12 mouse cellular contexts compared by ENCODE assay signal in the genomic region with DNA sequence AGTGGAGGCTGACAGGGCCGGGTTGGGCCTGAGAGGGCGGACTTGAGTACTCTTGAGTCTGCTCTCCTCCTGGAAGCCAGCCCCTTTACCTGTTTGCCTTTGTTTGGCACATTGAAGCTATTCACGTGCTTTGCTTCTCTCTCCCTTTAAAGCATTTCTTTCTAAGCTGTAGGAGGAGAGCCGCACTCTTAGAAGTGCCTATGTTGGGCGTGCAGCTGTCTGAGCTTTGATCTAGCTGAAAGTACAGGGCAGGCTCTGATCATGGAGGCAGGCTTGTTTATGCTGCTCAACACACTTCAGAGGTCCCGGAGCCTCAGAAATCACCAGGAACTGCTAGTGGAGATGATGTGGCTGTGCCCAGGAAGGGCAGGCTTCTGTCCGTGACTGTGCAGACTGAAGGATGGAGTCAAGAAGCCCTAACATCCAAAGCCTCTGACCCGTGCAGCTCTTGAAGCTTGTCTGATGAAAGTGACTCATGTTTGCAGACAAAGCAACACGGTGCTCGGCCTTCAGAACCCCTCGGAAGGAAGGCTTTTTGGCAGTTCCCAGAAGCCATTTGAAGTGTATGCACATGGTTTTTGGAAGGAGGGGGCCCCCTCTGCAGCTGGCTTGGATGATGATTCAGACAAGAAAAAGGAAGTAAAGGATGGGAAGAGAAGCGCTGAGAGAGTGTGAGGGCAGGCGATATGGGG. TPM values are rescaled to one million over a fixed set of nuclear protein-coding genes. Genes with fewer than 3 reads are reported as not detected.
DNase-seq lines count a peak whose midpoint lies in the region; ATAC-seq and TF ChIP-seq lines count a peak whose summit lies in the region.
"Had no signal": no experiment of that assay in that cellular context is flagged by ENCODE, and none has a peak within 500 bp of the region (broad histone marks: within the 10 kb centered on the region; RNA-seq: fewer than 3 reads in every experiment).

No protein-coding gene starts in this region.

- 0 out of 2 replicates have a peak, but pooled peaks have one; percentile 27 for TF ChIP-seq POLR2A in thymus, adult 2 months (IDR thresholded peaks at IDR 0.05; ENCODE audit: control insufficient read depth, extremely low read depth, insufficient read depth, low read length, poor library complexity)

- no peak overlapping the region for H3K9ac ChIP-seq in forebrain, embryonic 14.5 days (ENCODE audit: low read length)
- H3K9ac ChIP-seq in lung, postnatal 0 days (replicated peaks; ENCODE audit: low read depth): no peak overlapping the region
- no peak overlapping the region for H3K9ac ChIP-seq in heart, embryonic 11.5 days (ENCODE audit: low read depth, low read length)
- H3K9ac ChIP-seq: liver, embryonic 14.5 days; neural tube, embryonic 12.5 days had no signal

- TF ChIP-seq EP300 in lung, postnatal 0 days (IDR thresholded peaks at IDR 0.05): peak; percentile 97

- no peak for TF ChIP-seq CTCF in lung, postnatal 0 days (IDR thresholded peaks at IDR 0.05)
- no peak for TF ChIP-seq CTCF in thymus, adult 2 months (IDR thresholded peaks at IDR 0.05; ENCODE audit: borderline replicate concordance, control insufficient read depth, extremely low read depth, insufficient read depth, low read length, poor library complexity)

- H3K27me3 ChIP-seq in forebrain, embryonic 14.5 days (replicated peaks; ENCODE audit: control insufficient read depth, insufficient read depth, low read length): no peaks in the 10 kb centered on the region
- H3K27me3 ChIP-seq in forebrain, embryonic 10.5 days (ENCODE audit: poor library complexity, severe bottlenecking): no peaks in the 10 kb centered on the region
- no peaks in the 10 kb centered on the region for H3K27me3 ChIP-seq in lung, postnatal 0 days (replicated peaks; ENCODE audit: insufficient read depth, low read length)
- H3K27me3 ChIP-seq in thymus, adult 2 months (ENCODE audit: control insufficient read depth, insufficient read depth, low read length): no peaks in the 10 kb centered on the region
- no peaks in the 10 kb centered on the region for H3K27me3 ChIP-seq in heart, embryonic 11.5 days (ENCODE audit: control insufficient read depth, insufficient read depth, low read length)
- H3K27me3 ChIP-seq: neural tube, embryonic 12.5 days had no signal

- H3K27ac ChIP-seq in forebrain, embryonic 14.5 days (ENCODE audit: low read depth, low read length): no peak overlapping the region
- no peak overlapping the region for H3K27ac ChIP-seq in forebrain, embryonic 10.5 days
- peak overlapping the region; percentile 71 for H3K27ac ChIP-seq in lung, postnatal 0 days (ENCODE audit: low read length)
- H3K27ac ChIP-seq in thymus, adult 2 months (ENCODE audit: control insufficient read depth, insufficient read depth, low read length): peak overlapping the region; percentile 52; the same call in 1 of the 2 replicates
- H3K27ac ChIP-seq in heart, embryonic 11.5 days (ENCODE audit: low read depth, low read length): no peak overlapping the region
- H3K27ac ChIP-seq: liver, embryonic 14.5 days; neural tube, embryonic 12.5 days had no signal

- H3K9me3 ChIP-seq in forebrain, embryonic 14.5 days (replicated peaks; ENCODE audit: control insufficient read depth, low read length): no peaks in the 10 kb centered on the region
- H3K9me3 ChIP-seq in forebrain, embryonic 10.5 days: no peaks in the 10 kb centered on the region
- no peaks in the 10 kb centered on the region for H3K9me3 ChIP-seq in lung, postnatal 0 days (ENCODE audit: low read length)
- no peaks in the 10 kb centered on the region for H3K9me3 ChIP-seq in heart, embryonic 11.5 days (replicated peaks; ENCODE audit: control insufficient read depth, low read length)
- H3K9me3 ChIP-seq: neural tube, embryonic 12.5 days had no signal

- WGBS in forebrain, embryonic 14.5 days: 90% methylated on average over 13 of the region's 13 CpGs
- WGBS in forebrain, embryonic 10.5 days: 91% methylated on average over 13 of the region's 13 CpGs
- WGBS in lung, postnatal 0 days: 36% methylated on average over 13 of the region's 13 CpGs
- WGBS in thymus, adult 2 months: 14% methylated on average over 13 of the region's 13 CpGs
- WGBS in heart, embryonic 11.5 days (ENCODE audit: insufficient replicate concordance): 74% methylated on average over 13 of the region's 13 CpGs

- DNase-seq in forebrain, embryonic 14.5 days (ENCODE audit: low spot score): peak; percentile 25
- no peak for DNase-seq in forebrain, embryonic 10.5 days (ENCODE audit: extremely low spot score, low spot score)
- peak; percentile 54 for DNase-seq in brain, adult 2 months (ENCODE audit: low read depth, low spot score)
- DNase-seq in lung, postnatal 0 days (ENCODE audit: low spot score): peak; percentile 93
- DNase-seq in thymus, adult 2 months: peak; percentile 47
- DNase-seq in kidney, adult 18-20 months: no peak
- DNase-seq in embryo, embryonic 10.5 days (ENCODE audit: low spot score): no peak
- DNase-seq: gastrocnemius, postnatal 36 days; right cerebral cortex, postnatal 25 days had no signal

- peaks cover 5% of the 10 kb centered on the region; the same call in 1 of the 2 replicates for H3K36me3 ChIP-seq in forebrain, embryonic 14.5 days (ENCODE audit: control insufficient read depth, insufficient read depth, low read length)
- H3K36me3 ChIP-seq in forebrain, embryonic 10.5 days (replicated peaks): peaks cover 45% of the 10 kb centered on the region
- no peaks in the 10 kb centered on the region for H3K36me3 ChIP-seq in lung, postnatal 0 days (ENCODE audit: insufficient read depth, low read length)
- no peaks in the 10 kb centered on the region for H3K36me3 ChIP-seq in thymus, adult 2 months (ENCODE audit: control insufficient read depth, insufficient read depth, low read length)
- H3K36me3 ChIP-seq in heart, embryonic 11.5 days (ENCODE audit: control insufficient read depth, insufficient read depth, low read length): no peaks in the 10 kb centered on the region
- H3K36me3 ChIP-seq: neural tube, embryonic 12.5 days had no signal

- no peak overlapping the region for H3K4me3 ChIP-seq in forebrain, embryonic 14.5 days (ENCODE audit: low read depth, low read length)
- no peak overlapping the region for H3K4me3 ChIP-seq in forebrain, embryonic 10.5 days
- no peak overlapping the region for H3K4me3 ChIP-seq in lung, postnatal 0 days (ENCODE audit: low read depth, low read length)
- peak overlapping the region; percentile 24 for H3K4me3 ChIP-seq in thymus, adult 2 months (ENCODE audit: control insufficient read depth, insufficient read depth, low read length)
- no peak overlapping the region for H3K4me3 ChIP-seq in heart, embryonic 11.5 days (ENCODE audit: low read depth, low read length)
- H3K4me3 ChIP-seq: neural tube, embryonic 12.5 days had no signal

- H3K4me1 ChIP-seq in forebrain, embryonic 14.5 days (ENCODE audit: control insufficient read depth, insufficient read depth, low read length): no peaks in the 10 kb centered on the region
- H3K4me1 ChIP-seq in forebrain, embryonic 10.5 days: peaks cover 25% of the 10 kb centered on the region
- H3K4me1 ChIP-seq in lung, postnatal 0 days (ENCODE audit: insufficient read depth, low read depth, low read length): peaks cover 4% of the 10 kb centered on the region; the same call in 1 of the 2 replicates
- H3K4me1 ChIP-seq in thymus, adult 2 months (replicated peaks; ENCODE audit: control insufficient read depth, insufficient read depth, low read length): peaks cover 18% of the 10 kb centered on the region
- no peaks in the 10 kb centered on the region for H3K4me1 ChIP-seq in heart, embryonic 11.5 days (ENCODE audit: control insufficient read depth, insufficient read depth, low read length)

- ATAC-seq in forebrain, embryonic 14.5 days: no peak
- peak; percentile 91 for ATAC-seq in lung, postnatal 0 days
- ATAC-seq in heart, embryonic 11.5 days (replicated peaks; ENCODE audit: insufficient number of reproducible peaks, low FRiP score, low TSS enrichment): no peak

- no peak overlapping the region for H3K4me2 ChIP-seq in forebrain, embryonic 14.5 days (ENCODE audit: low read length)
- no peak overlapping the region for H3K4me2 ChIP-seq in lung, postnatal 0 days (replicated peaks; ENCODE audit: low read depth, low read length)
- no peak overlapping the region for H3K4me2 ChIP-seq in heart, embryonic 11.5 days
- H3K4me2 ChIP-seq: neural tube, embryonic 12.5 days had no signal

RNA-seq across cellular contexts. Expression of gene Mindy4, which starts 53.5 kb away (rescaled TPM):
- 15.8 and 18.6 TPM in 2 replicates for polyA plus RNA-seq in forebrain, embryonic 14.5 days (2014; fragmentation: Nextera tagmentation; extraction: Ambion mirVana)
- polyA plus RNA-seq in forebrain, embryonic 10.5 days (2016; fragmentation: Nextera tagmentation; extraction: Ambion mirVana): 24.8 and 27.4 TPM in 2 replicates
- polyA plus RNA-seq in lung, postnatal 0 days (2015; fragmentation: Nextera tagmentation; extraction: Ambion mirVana): 14.4 and 15.5 TPM in 2 replicates
- polyA plus RNA-seq in thymus, adult 2 months (2012; rRNA removed): 9.0 and 9.2 TPM in 2 replicates
- 8.0 and 9.2 TPM in 2 replicates for polyA plus RNA-seq in heart, embryonic 11.5 days (2014; fragmentation: Nextera tagmentation; extraction: Ambion mirVana)

Comparison
In these comparisons a context has a peak if more than half of its experiments do, and no peak if none do; other contexts are left out.
1. DNase-seq: peak in forebrain, embryonic 14.5 days (single experiment), brain, adult 2 months (single experiment), lung, postnatal 0 days (single experiment) and thymus, adult 2 months (single experiment); none in forebrain, embryonic 10.5 days (single experiment), kidney, adult 18-20 months (single experiment) and embryo, embryonic 10.5 days (single experiment).
2. H3K27ac ChIP-seq: peak in lung, postnatal 0 days (single experiment) and thymus, adult 2 months (single experiment); none in forebrain, embryonic 14.5 days (single experiment), forebrain, embryonic 10.5 days (single experiment) and heart, embryonic 11.5 days (single experiment).